Mouse (Mus musculus) hindbrain, embryonic 16.5 days (tissue): ENCODE measurements around the gene Smc5. TPM values are rescaled to one million over a fixed set of nuclear protein-coding genes. Genes with fewer than 3 reads are reported as not detected.
A peak's percentile ranks its signal among the peaks of the same experiment; 100 is the strongest.

Source experiments
- ATAC-seq: fragments of 200-750 bp; cut with Nextera tagmentation; 2 replicates; pipeline ENCODE4 v1.8.0; 2017; ENCODE audit warnings: moderate TSS enrichment, moderate library complexity
- H3K27ac ChIP-seq: fragments of 300-500 bp; sonication (generic); 2 replicates; pipeline ENCODE4 v1.5.1; 2014; ENCODE audit warnings: low read depth, mild to moderate bottlenecking, control low read depth, low read length, moderate library complexity
- H3K27me3 ChIP-seq: fragments of 300-500 bp; sonication (generic); replicated peaks from 2 replicates; pipeline ENCODE4 v1.6.1; 2014; ENCODE audit warnings: low read length; ENCODE audit not compliant: control insufficient read depth, insufficient read depth
- H3K36me3 ChIP-seq: fragments of 300-500 bp; sonication (generic); 2 replicates; pipeline ENCODE4 v1.6.1; 2014; ENCODE audit warnings: mild to moderate bottlenecking, low read length, moderate library complexity, mixed read lengths; ENCODE audit not compliant: control insufficient read depth, insufficient read depth
- H3K4me1 ChIP-seq: fragments of 300-500 bp; sonication (generic); 2 replicates; pipeline ENCODE4 v1.6.1; 2014; ENCODE audit warnings: low read depth, low read length; ENCODE audit not compliant: control insufficient read depth, insufficient read depth
- H3K4me2 ChIP-seq: fragments of 300-500 bp; sonication (generic); 2 replicates; pipeline ENCODE4 v1.6.1; 2014; ENCODE audit warnings: mild to moderate bottlenecking, low read length, control low read depth, moderate library complexity
- H3K4me3 ChIP-seq: fragments of 300-500 bp; sonication (generic); 2 replicates; pipeline ENCODE4 v1.5.1; 2014; ENCODE audit warnings: mild to moderate bottlenecking, low read length, control low read depth, moderate library complexity
- H3K9ac ChIP-seq: fragments of 300-500 bp; sonication (generic); 2 replicates; pipeline ENCODE4 v1.6.1; 2014; ENCODE audit warnings: low read depth, mild to moderate bottlenecking, control low read depth, low read length, moderate library complexity
- H3K9me3 ChIP-seq: fragments of 300-500 bp; sonication (generic); 2 replicates; pipeline ENCODE4 v1.6.1; 2014; ENCODE audit warnings: mild to moderate bottlenecking, low read length, moderate library complexity; ENCODE audit not compliant: control insufficient read depth
- WGBS: fragments of 180-500 bp; shearing (Covaris S2); extraction: QIAGEN DNeasy Blood & Tissue Kit; methylation state at CpG from one replicate; pipeline ENCODE4 v1.1.7; 2014; 5-methylcytosine and 5-hydroxymethylcytosine counted together
- polyA plus RNA-seq: library from polyadenylated mRNA; unstranded; fragments of >200 nt; fragmentation: Nextera tagmentation; extraction: Ambion mirVana; gene quantifications from 2 replicates; pipeline ENCODE4 v1.2.1, GENCODE M21; 2015

Gene Smc5
- polyA plus RNA-seq, result 21.2 and 22.5 TPM in 2 replicates

- ATAC-seq, result peak; percentile 95
- under 1% methylated on average over 57 of the region's 69 CpGs for WGBS
- H3K9me3 ChIP-seq, result no peaks in the 10 kb centered on the region
- peak within 1 kb of the TSS; percentile 66 for H3K4me2 ChIP-seq
- H3K27ac ChIP-seq, result peak within 1 kb of the TSS; percentile 55; the same call in 1 of the 2 replicates
- peaks cover 2% of the 10 kb centered on the region; the same call in 1 of the 2 replicates for H3K36me3 ChIP-seq
- H3K27me3 ChIP-seq, result no peaks in the 10 kb centered on the region
- H3K4me3 ChIP-seq, result peak within 1 kb of the TSS; percentile 55
- H3K4me1 ChIP-seq, result peaks cover 10% of the 10 kb centered on the region
- peak within 1 kb of the TSS; percentile 71 for H3K9ac ChIP-seq
These were observed at the start of gene Smc5 for GRCm38 (mm10) chr19:23273355-23274053. TSS of gene Smc5 (minus strand) at chr19:23273897.

GRCm38 (mm10) chr19:23323107-23323506 is 49.4 kb upstream of the Smc5 start:
- Histone ChIP-seq H3K9me3 (no peaks in the 10 kb centered on the region), H3K36me3 (no peaks in the 10 kb centered on the region), H3K27ac (no peak overlapping the region), H3K27me3 (no peaks in the 10 kb centered on the region), H3K4me3 (no peak overlapping the region), H3K4me2 (no peak overlapping the region), H3K4me1 (no peaks in the 10 kb centered on the region), H3K9ac (no peak overlapping the region)
- 91% methylated on average over 3 of the region's 3 CpGs for WGBS
- ATAC-seq, result no peak

DNA sequence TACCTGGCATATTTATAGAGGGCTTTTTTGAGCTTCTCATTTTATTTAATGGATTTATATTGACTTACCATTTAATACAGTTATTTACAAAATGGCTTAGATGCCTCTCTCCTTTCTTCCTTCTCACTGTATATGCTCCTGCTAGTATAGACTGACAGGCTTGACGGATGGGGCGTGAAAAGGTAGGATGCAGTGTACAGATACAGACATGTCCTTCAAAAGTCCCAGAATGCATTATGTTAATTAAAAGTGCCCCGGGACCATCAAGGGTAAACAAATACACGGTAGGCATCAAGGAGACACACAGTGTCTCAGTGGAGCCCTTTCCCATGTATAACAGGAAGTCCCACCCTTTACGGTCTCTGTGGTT is 44.3 kb upstream of the Smc5 start:
- H3K4me3 ChIP-seq, result no peak overlapping the region
- no peaks in the 10 kb centered on the region for H3K4me1 ChIP-seq
- no peak overlapping the region for H3K4me2 ChIP-seq
- H3K36me3 ChIP-seq, result no peaks in the 10 kb centered on the region
- H3K9ac ChIP-seq, result no peak overlapping the region
- H3K9me3 ChIP-seq, result no peaks in the 10 kb centered on the region
- no peak for ATAC-seq
- WGBS, result 75% methylated on average over 5 of the region's 5 CpGs
- H3K27ac ChIP-seq, result 0 out of 2 replicates have a peak overlapping the region, but pooled peaks have one; percentile 23
- no peaks in the 10 kb centered on the region for H3K27me3 ChIP-seq

GRCm38 (mm10) chr19:23317295-23317988 is 43.7 kb upstream of the Smc5 start:
- WGBS, result 62% methylated on average over 5 of the region's 5 CpGs
- Histone ChIP-seq H3K27me3 (no peaks in the 10 kb centered on the region), H3K4me2 (no peak overlapping the region), H3K4me3 (no peak overlapping the region), H3K36me3 (no peaks in the 10 kb centered on the region), H3K9ac (no peak overlapping the region), H3K27ac (no peak overlapping the region), H3K4me1 (no peaks in the 10 kb centered on the region), H3K9me3 (no peaks in the 10 kb centered on the region)
- 0 out of 2 replicates have a peak, but pooled peaks have one; percentile 60 for ATAC-seq

GRCm38 (mm10) chr19:23316851-23317250 is 43.2 kb upstream of the Smc5 start:
- H3K4me1 ChIP-seq, result no peaks in the 10 kb centered on the region
- H3K27me3 ChIP-seq, result no peaks in the 10 kb centered on the region
- ATAC-seq, result no peak
- no peaks in the 10 kb centered on the region for H3K9me3 ChIP-seq
- WGBS, result 75% methylated on average over 5 of the region's 5 CpGs
- H3K4me2 ChIP-seq, result no peak overlapping the region
- H3K9ac ChIP-seq, result no peak overlapping the region
- H3K4me3 ChIP-seq, result no peak overlapping the region
- H3K27ac ChIP-seq, result no peak overlapping the region
- no peaks in the 10 kb centered on the region for H3K36me3 ChIP-seq

DNA sequence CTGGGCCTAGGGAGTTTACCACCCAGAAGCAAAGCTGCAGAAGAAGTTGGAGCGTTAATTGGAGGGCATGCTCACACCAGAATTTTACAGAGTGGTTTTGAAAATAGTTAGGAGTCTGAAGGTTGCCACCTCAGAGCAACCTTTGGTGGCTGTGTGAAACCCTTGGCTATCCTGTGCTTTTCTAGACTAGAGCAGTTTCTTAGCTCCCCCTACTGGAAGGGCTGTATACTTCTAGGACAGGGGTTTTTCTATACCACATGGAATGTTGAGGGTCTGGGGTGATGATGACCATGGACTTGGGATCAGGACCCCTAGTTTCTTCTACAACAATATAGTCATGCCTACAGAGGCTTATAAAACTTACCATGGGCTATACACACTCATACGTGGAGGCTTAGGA is 36.3 kb upstream of the Smc5 start:
- H3K4me1 ChIP-seq, result no peaks in the 10 kb centered on the region
- H3K4me2 ChIP-seq, result no peak overlapping the region

GRCm38 (mm10) chr19:23306671-23307070 is 33.0 kb upstream of the Smc5 start:
- no peak for ATAC-seq
- Histone ChIP-seq H3K4me1 (no peaks in the 10 kb centered on the region), H3K36me3 (no peaks in the 10 kb centered on the region), H3K9me3 (no peaks in the 10 kb centered on the region), H3K9ac (no peak overlapping the region), H3K4me3 (no peak overlapping the region), H3K4me2 (no peak overlapping the region), H3K27me3 (no peaks in the 10 kb centered on the region), H3K27ac (no peak overlapping the region)
- WGBS, result 82% methylated on average over 7 of the region's 7 CpGs

More for the DNA sequence above, 36.3 kb upstream of the Smc5 start:
- no peak for ATAC-seq
- 80% methylated on average over 2 of the region's 2 CpGs for WGBS
- Histone ChIP-seq H3K27ac (no peak overlapping the region), H3K4me3 (no peak overlapping the region), H3K9ac (no peak overlapping the region), H3K36me3 (no peaks in the 10 kb centered on the region), H3K27me3 (no peaks in the 10 kb centered on the region), H3K9me3 (no peaks in the 10 kb centered on the region)

GRCm38 (mm10) chr19:23299987-23300386 is 26.3 kb upstream of the Smc5 start:
- Histone ChIP-seq H3K36me3 (no peaks in the 10 kb centered on the region), H3K27me3 (no peaks in the 10 kb centered on the region), H3K4me2 (no peak overlapping the region), H3K9ac (no peak overlapping the region), H3K9me3 (no peaks in the 10 kb centered on the region), H3K27ac (no peak overlapping the region), H3K4me1 (no peaks in the 10 kb centered on the region), H3K4me3 (no peak overlapping the region)
- no peak for ATAC-seq
- 85% methylated on average over 3 of the region's 3 CpGs for WGBS

DNA sequence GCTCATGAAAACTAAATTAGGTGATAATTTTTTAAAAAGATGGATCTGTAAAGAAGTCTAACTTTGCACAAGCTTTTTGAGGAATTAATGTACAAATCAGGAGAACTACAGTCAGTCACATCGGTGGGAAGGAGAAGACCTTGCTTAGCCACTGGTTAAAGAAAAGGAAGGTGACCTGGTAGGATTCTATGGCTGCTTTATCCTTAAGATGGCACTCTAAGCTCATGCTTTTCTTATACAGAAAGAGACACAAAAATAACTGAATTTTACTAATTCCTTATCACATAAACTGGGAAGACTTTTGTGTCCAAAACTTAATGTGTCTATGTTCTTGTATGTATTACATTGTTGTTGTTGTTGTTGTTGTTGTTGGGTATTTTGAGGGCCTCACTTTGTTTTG is 25.2 kb upstream of the Smc5 start:
- H3K9me3 ChIP-seq, result no peaks in the 10 kb centered on the region
- 87% methylated on average over 1 of the region's 1 CpGs for WGBS
- no peaks in the 10 kb centered on the region for H3K4me1 ChIP-seq
- no peak overlapping the region for H3K4me2 ChIP-seq
- H3K27me3 ChIP-seq, result no peaks in the 10 kb centered on the region
- no peak overlapping the region for H3K27ac ChIP-seq
- H3K9ac ChIP-seq, result no peak overlapping the region
- H3K4me3 ChIP-seq, result no peak overlapping the region
- H3K36me3 ChIP-seq, result no peaks in the 10 kb centered on the region
- ATAC-seq, result no peak
